Comparison of ENCODE assay signal across 20 mouse cellular contexts in genomic region chr3:97976706-97977105, GRCm38 (mm10).
"Had no signal": no experiment of that assay in that cellular context is flagged by ENCODE, and none has a peak within 500 bp of the region (broad histone marks: within the 10 kb centered on the region; RNA-seq: fewer than 3 reads in every experiment).

No protein-coding gene starts in this region.

- H3K36me3 ChIP-seq: heart, embryonic 10.5 days; heart, embryonic 12.5 days; hindbrain, embryonic 10.5 days; hindbrain, embryonic 12.5 days; intestine, embryonic 15.5 days; limb, embryonic 10.5 days; limb, embryonic 12.5 days; liver, embryonic 13.5 days; liver, embryonic 15.5 days had no signal

- DNase-seq: gastrocnemius, adult 2 months; gastrocnemius, postnatal 10 days; gastrocnemius, postnatal 25 days; heart, adult 18-20 months; heart, postnatal 10 days; heart, postnatal 4 days; kidney, adult 18-20 months; kidney, postnatal 4 days; liver, embryonic 13.5 days had no signal

- H3K27ac ChIP-seq: gastrocnemius, adult 2 months; heart, embryonic 10.5 days; hindbrain, embryonic 10.5 days; hindbrain, embryonic 12.5 days; hindbrain, embryonic 14.5 days; intestine, embryonic 15.5 days; layer of hippocampus, adult 2 months; left cerebral cortex, adult 2 months; limb, embryonic 10.5 days; limb, embryonic 12.5 days; liver, embryonic 13.5 days; liver, embryonic 15.5 days had no signal

- H3K4me3 ChIP-seq: gastrocnemius, adult 2 months; heart, embryonic 10.5 days; heart, embryonic 12.5 days; hindbrain, embryonic 10.5 days; hindbrain, embryonic 12.5 days; intestine, embryonic 15.5 days; layer of hippocampus, adult 2 months; left cerebral cortex, adult 2 months; limb, embryonic 10.5 days; limb, embryonic 12.5 days; liver, embryonic 13.5 days; liver, embryonic 15.5 days had no signal

- H3K9ac ChIP-seq: heart, embryonic 12.5 days; hindbrain, embryonic 12.5 days; hindbrain, embryonic 14.5 days; intestine, embryonic 15.5 days; limb, embryonic 12.5 days; liver, embryonic 13.5 days; liver, embryonic 15.5 days had no signal

- H3K27me3 ChIP-seq: hindbrain, embryonic 12.5 days; intestine, embryonic 15.5 days; limb, embryonic 12.5 days; liver, embryonic 13.5 days; liver, embryonic 15.5 days had no signal
